ENCODE assay signal across 1 mouse cellular context in genomic region chr11:94474544-94474910, GRCm38 (mm10).
TF ChIP-seq lines count a peak whose summit lies in the region.

No protein-coding gene starts in this region.

TF ChIP-seq in MEL, 35 proteins besides CTCF, POLR2A, EP300 and RAD21 (continued from another document):
- TF ChIP-seq MAFK (IDR thresholded peaks at IDR 0.05; ENCODE audit: borderline replicate concordance, low read depth, low read length), result no peak
